29 mouse cellular contexts compared by ENCODE assay signal in genomic region chr1:36552506-36552905, GRCm38 (mm10). TPM values are rescaled to one million over a fixed set of nuclear protein-coding genes. Genes with fewer than 3 reads are reported as not detected.
DNase-seq lines count a peak whose midpoint lies in the region; TF ChIP-seq lines count a peak whose summit lies in the region.
"Had no signal": no experiment of that assay in that cellular context is flagged by ENCODE, and none has a peak within 500 bp of the region (broad histone marks: within the 10 kb centered on the region; RNA-seq: fewer than 3 reads in every experiment).

No protein-coding gene starts in this region.

- intact Hi-C loops in gastrocnemius, adult 2 months (cut with DNase I): no loop called here
- intact Hi-C loops in gastrocnemius, postnatal 14 days (cut with DNase I; ENCODE audit: low total_unique reads): loop anchor here (5.0 kb wide), 1 partner anchor 80 kb away; no protein-coding TSS in a partner anchor
- intact Hi-C loops in left cerebral cortex, postnatal 4 days (cut with DNase I): loop anchor here (10.0 kb wide), 1 partner anchor 82 kb away; no protein-coding TSS in a partner anchor

- peaks cover 56% of the 10 kb centered on the region for H3K4me1 ChIP-seq in cerebellum, adult 2 months (ENCODE audit: control insufficient read depth, insufficient read depth, low read length)
- H3K4me1 ChIP-seq in lung, adult 2 months (ENCODE audit: control insufficient read depth, insufficient read depth, low read length): peaks cover 22% of the 10 kb centered on the region; the same call in 1 of the 2 replicates

- TF ChIP-seq POLR2A in cerebellum, adult 2 months (IDR thresholded peaks at IDR 0.05; ENCODE audit: borderline replicate concordance, insufficient read depth, low read length): 0 out of 2 replicates have a peak, but pooled peaks have one; percentile 9
- no peak for TF ChIP-seq POLR2A in lung, adult 2 months (IDR thresholded peaks at IDR 0.05; ENCODE audit: borderline replicate concordance, extremely low read depth, low read depth, low read length)

- no peak for TF ChIP-seq CTCF in gastrocnemius, adult 2 months (IDR thresholded peaks at IDR 0.05)
- TF ChIP-seq CTCF in cerebellum, adult 2 months (IDR thresholded peaks at IDR 0.05; ENCODE audit: borderline replicate concordance, insufficient read depth, low read depth, low read length): no peak
- TF ChIP-seq CTCF in lung, adult 2 months (IDR thresholded peaks at IDR 0.05; ENCODE audit: insufficient read depth, low read length): no peak

- H3K27ac ChIP-seq in gastrocnemius, adult 2 months: no peak overlapping the region; the same call in 1 of the 2 replicates
- peak overlapping the region; percentile 74 for H3K27ac ChIP-seq in cerebellum, adult 2 months (ENCODE audit: insufficient read depth, low read length)
- H3K27ac ChIP-seq: forebrain, embryonic 13.5 days; heart, embryonic 13.5 days; hindbrain, embryonic 13.5 days; intestine, embryonic 15.5 days; limb, embryonic 10.5 days; liver, embryonic 15.5 days; neural tube, embryonic 15.5 days had no signal

- 20% methylated on average over 16 of the region's 16 CpGs for WGBS in cerebellum, adult 2 months
- whole genome bisulfite sequencing in lung, adult 2 months: 81% methylated on average over 16 of the region's 16 CpGs

- no peaks in the 10 kb centered on the region for H3K27me3 ChIP-seq in cerebellum, adult 2 months (ENCODE audit: control insufficient read depth, insufficient read depth, low read length)
- H3K27me3 ChIP-seq: forebrain, embryonic 13.5 days; heart, embryonic 13.5 days; hindbrain, embryonic 13.5 days; intestine, embryonic 15.5 days; neural tube, embryonic 15.5 days; Patski had no signal

- peak; percentile 22 for DNase-seq in gastrocnemius, adult 2 months
- no peak for DNase-seq in gastrocnemius, postnatal 14 days
- peak; percentile 66 for DNase-seq in left cerebral cortex, postnatal 4 days
- no peak for DNase-seq in left cerebral cortex, adult 18-20 months (ENCODE audit: low spot score in 2 of 2)
- peak; percentile 89 for DNase-seq in cerebellum, adult 2 months
- peak; percentile 90 for DNase-seq in cerebellum, postnatal 25 days
- DNase-seq in urinary bladder, postnatal 14 days (ENCODE audit: low spot score): no peak
- no peak for DNase-seq in lung, adult 2 months
- DNase-seq: adrenal gland, adult 2 months; kidney, adult 9 months; kidney, postnatal 4 days; liver; lung, postnatal 4 days; right cerebral cortex, adult 18-20 months; right cerebral cortex, postnatal 4 days; thymus, adult 18-20 months; thymus, postnatal 4 days had no signal

- no peak overlapping the region for H3K4me3 ChIP-seq in gastrocnemius, adult 2 months
- peak overlapping the region; percentile 6 for H3K4me3 ChIP-seq in cerebellum, adult 2 months (replicated peaks; ENCODE audit: insufficient read depth, low read depth, low read length)
- H3K4me3 ChIP-seq in lung, adult 2 months (replicated peaks; ENCODE audit: extremely low read depth, low read depth, low read length): no peak overlapping the region
- H3K4me3 ChIP-seq: forebrain, embryonic 13.5 days; heart, embryonic 13.5 days; hindbrain, embryonic 13.5 days; intestine, embryonic 15.5 days; limb, embryonic 10.5 days; liver, embryonic 15.5 days; neural tube, embryonic 15.5 days had no signal

RNA-seq across cellular contexts. Expression of gene Ankrd39, which starts 5.3 kb away (rescaled TPM):
- total RNA-seq in gastrocnemius, adult 2 months (2021): 1 to 10 TPM; 7.2 to 9.3 TPM
- total RNA-seq in gastrocnemius, postnatal 14 days (2021): 1 to 10 TPM; 5.7 to 9.6 TPM
- total RNA-seq in left cerebral cortex, postnatal 4 days (2021): 10 to 100 TPM; 13.4 to 15.1 TPM
- 10 to 100 TPM; 11.5 to 11.9 TPM for total RNA-seq in left cerebral cortex, adult 18-20 months (2021)
- 30.8 and 37.5 TPM in 2 replicates for polyA plus RNA-seq in cerebellum, adult 2 months (2012; rRNA removed)
- 22.1 and 22.8 TPM in 2 replicates for polyA plus RNA-seq in lung, adult 2 months (2012; rRNA removed)

RNA-seq across cellular contexts. Expression of gene Sema4c, which starts 5.6 kb away (rescaled TPM):
- 10 to 100 TPM in 1 of 2 experiments, 1 to 10 TPM in 1; 6.8 to 10.0 TPM for total RNA-seq in gastrocnemius, adult 2 months (2021)
- 10 to 100 TPM; 12.1 to 13.1 TPM for total RNA-seq in gastrocnemius, postnatal 14 days (2021)
- 10 to 100 TPM; 60.5 to 65.4 TPM for total RNA-seq in left cerebral cortex, postnatal 4 days (2021)
- 10 to 100 TPM; 20.5 to 21.0 TPM for total RNA-seq in left cerebral cortex, adult 18-20 months (2021)
- 23.8 and 28.5 TPM in 2 replicates for polyA plus RNA-seq in cerebellum, adult 2 months (2012; rRNA removed)
- polyA plus RNA-seq in lung, adult 2 months (2012; rRNA removed): 23.0 and 23.7 TPM in 2 replicates
- polyA plus RNA-seq: G1E had no signal

RNA-seq across cellular contexts. Expression of gene Gm42417, which starts 13.3 kb away (rescaled TPM):
- total RNA-seq in gastrocnemius, adult 2 months (2021): 1,000 to 10,000 TPM in 1 of 2 experiments, 100 to 1,000 TPM in 1; 819 to 1,877 TPM
- total RNA-seq in gastrocnemius, postnatal 14 days (2021): 100 to 1,000 TPM; 440 to 562 TPM
- not detected for total RNA-seq in left cerebral cortex, postnatal 4 days (2021)
- under 1 TPM in 1 of 2 experiments, not detected in 1; 0.77 TPM for total RNA-seq in left cerebral cortex, adult 18-20 months (2021)
- 0.05 and 0.40 TPM in 2 replicates for polyA plus RNA-seq in cerebellum, adult 2 months (2012; rRNA removed)
- polyA plus RNA-seq in lung, adult 2 months (2012; rRNA removed): not detected in 2 replicates
- total RNA-seq: adrenal gland, adult 2 months; G1E; left cerebral cortex, adult 8-10 months had no signal
- polyA plus RNA-seq: adrenal gland, adult 2 months; embryonic facial prominence, embryonic 14.5 days; heart, embryonic 13.5 days; hindbrain, embryonic 13.5 days; liver, embryonic 15.5 days; stomach, embryonic 16.5 days had no signal

RNA-seq across cellular contexts. Expression of gene Ankrd23, which starts 15.8 kb away (rescaled TPM):
- total RNA-seq in gastrocnemius, adult 2 months (2021): 1,000 to 10,000 TPM; 1,971 to 4,216 TPM
- total RNA-seq in gastrocnemius, postnatal 14 days (2021): 1,000 to 10,000 TPM; 1,005 to 1,120 TPM
- total RNA-seq in left cerebral cortex, postnatal 4 days (2021): 1 to 10 TPM; 8.3 to 8.6 TPM
- total RNA-seq in left cerebral cortex, adult 18-20 months (2021): 1 to 10 TPM; 5.4 to 5.9 TPM
- 14.4 and 15.2 TPM in 2 replicates for polyA plus RNA-seq in cerebellum, adult 2 months (2012; rRNA removed)
- polyA plus RNA-seq in lung, adult 2 months (2012; rRNA removed): 13.7 and 36.2 TPM in 2 replicates

RNA-seq across cellular contexts. Expression of gene Cnnm3, which starts 40.8 kb away (rescaled TPM):
- 10 to 100 TPM in 1 of 2 experiments, 1 to 10 TPM in 1; 9.7 to 12.0 TPM for total RNA-seq in gastrocnemius, adult 2 months (2021)
- total RNA-seq in gastrocnemius, postnatal 14 days (2021): 10 to 100 TPM in 1 of 2 experiments, 1 to 10 TPM in 1; 9.3 to 13.3 TPM
- 10 to 100 TPM; 39.3 to 40.0 TPM for total RNA-seq in left cerebral cortex, postnatal 4 days (2021)
- total RNA-seq in left cerebral cortex, adult 18-20 months (2021): 10 to 100 TPM; 31.7 to 34.6 TPM
- polyA plus RNA-seq in cerebellum, adult 2 months (2012; rRNA removed): 46.2 and 48.7 TPM in 2 replicates
- polyA plus RNA-seq in lung, adult 2 months (2012; rRNA removed): 36.6 and 37.0 TPM in 2 replicates

Comparison
In these comparisons a context has a peak if more than half of its experiments do, and no peak if none do; other contexts are left out.
1. DNase-seq: peak in gastrocnemius, adult 2 months (single experiment), left cerebral cortex, postnatal 4 days (single experiment), cerebellum, adult 2 months (2 of 2) and cerebellum, postnatal 25 days (2 of 2); none in gastrocnemius, postnatal 14 days (single experiment), left cerebral cortex, adult 18-20 months (0 of 2), urinary bladder, postnatal 14 days (single experiment) and lung, adult 2 months (single experiment).
2. RNA of gene Gm42417, which starts 13.3 kb away (total RNA-seq): 819 to 1,877 TPM in gastrocnemius, adult 2 months and 440 to 562 TPM in gastrocnemius, postnatal 14 days; 0.77 TPM in left cerebral cortex, adult 18-20 months and not detected in left cerebral cortex, postnatal 4 days; every median in the first group is over 100 times any median in the second.